Mouse (Mus musculus) cerebellum, adult (tissue): ENCODE data around the gene Polg2.
"Not testable (repeated sequence)": the region's sequence is repeated elsewhere in the genome, so short reads cannot be mapped to it uniquely, and the experiment has no call there.

ENCODE experiments used
- ATAC-seq: cut with Nextera tagmentation; 2 replicates; pipeline ENCODE4 v1.9.2; 2017; ENCODE audit warnings: mild to moderate bottlenecking, moderate library complexity, mixed read lengths; ENCODE audit not compliant: insufficient number of reproducible peaks, low FRiP score, low TSS enrichment

Polg2 gene

DNA sequence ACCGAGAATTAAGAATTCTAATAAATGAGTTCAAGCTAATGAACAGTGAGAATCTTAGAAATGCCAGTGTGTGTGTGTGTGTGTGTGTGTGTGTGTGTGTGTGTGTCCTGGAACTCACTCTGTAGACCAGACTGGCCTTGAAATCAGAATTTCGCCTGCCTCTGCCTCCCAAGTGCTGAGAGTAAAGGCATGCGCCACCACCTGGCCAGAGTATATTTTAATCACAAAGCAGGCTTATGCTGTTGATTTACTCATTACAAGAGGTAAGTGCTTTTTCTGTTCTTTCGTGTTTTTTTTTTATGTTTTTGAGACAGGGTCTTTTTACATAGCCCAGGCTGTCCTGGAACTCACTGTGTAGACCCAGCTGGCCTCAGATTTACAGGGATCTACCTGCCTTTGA is 14.5 kb upstream of the Polg2 start:
- ATAC-seq: no peak

GRCm38 (mm10) chr11:106789649-106790048 is 10.3 kb upstream of the Polg2 start:
- no peak for ATAC-seq

DNA sequence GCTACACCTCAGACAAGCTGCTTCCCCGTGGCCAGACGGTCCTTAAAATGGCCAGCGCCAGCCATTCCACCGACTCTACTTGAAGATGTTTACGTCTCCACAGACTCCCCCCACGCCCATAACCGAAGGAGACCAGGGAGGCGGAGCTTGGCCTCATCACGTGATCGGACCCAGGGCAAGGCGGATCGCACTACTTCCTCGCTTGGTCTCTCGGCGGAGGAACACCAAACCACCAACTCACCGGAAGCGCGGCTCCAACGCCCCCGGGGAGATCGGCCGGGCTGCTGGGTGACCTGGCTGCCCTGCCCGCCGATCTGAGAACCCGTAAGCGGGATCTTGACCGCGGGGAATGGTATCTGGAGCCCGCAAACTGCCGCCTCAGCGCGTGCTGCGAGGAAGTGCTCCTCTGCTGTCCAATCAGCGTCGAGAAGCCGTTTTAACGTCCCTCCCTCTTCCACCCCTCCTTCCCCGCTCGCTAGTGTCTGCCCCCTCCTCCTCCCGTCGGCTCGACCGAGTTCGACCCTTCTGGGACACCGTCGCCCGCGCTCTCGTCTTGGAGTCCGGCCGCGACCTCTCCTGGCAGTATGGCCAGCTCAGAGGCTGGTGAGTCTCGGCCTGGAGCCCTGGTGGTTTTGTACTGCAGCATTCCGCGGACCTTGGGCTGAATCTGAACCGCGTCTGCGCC is 9.6 kb upstream of the Polg2 start, which contains the start of the genes Ddx5 and Cep95:
Gene Ddx5, minus strand, starts transcription at position 411 of the 685 bp plus-strand sequence.
Gene Cep95, plus strand, starts transcription at position 478 of the 685 bp plus-strand sequence.
- ATAC-seq: peak; percentile 86

DNA sequence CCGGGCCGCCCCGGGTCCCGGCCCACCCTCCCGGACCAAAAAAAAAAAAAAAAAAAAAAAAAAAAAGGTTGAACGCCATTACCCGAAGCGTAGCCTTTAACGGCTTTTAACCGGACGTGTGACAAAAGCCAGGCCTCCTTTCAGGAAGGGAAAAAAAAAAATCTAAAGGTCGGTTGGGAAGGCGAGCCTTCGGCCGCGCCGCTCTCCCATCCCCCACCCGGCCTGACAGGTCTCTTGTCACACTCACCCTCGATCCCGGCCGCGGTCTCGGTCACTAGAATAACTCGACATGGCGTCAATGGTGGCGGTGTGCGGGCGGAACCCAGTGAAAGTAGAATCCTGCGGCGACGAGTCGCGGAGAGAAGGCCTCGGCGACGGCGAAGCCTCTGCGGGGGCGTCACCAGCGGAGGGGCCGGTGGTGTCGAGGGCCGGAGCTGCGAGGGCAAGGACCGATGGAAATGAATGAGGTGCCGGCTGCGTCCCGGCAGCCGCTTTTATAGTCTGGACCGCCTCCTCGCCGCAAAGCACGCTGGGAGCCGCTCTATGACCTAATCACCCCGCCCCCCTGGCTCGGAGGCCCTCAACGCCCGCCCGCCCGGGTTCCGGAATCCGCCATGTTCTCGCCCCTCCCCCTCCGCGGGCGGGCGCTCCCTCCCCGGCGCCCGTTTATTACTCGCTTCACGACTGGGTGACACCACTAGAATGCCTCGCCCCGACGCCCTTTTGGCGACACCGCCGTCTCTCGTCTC is 8.9 kb upstream of the Polg2 start:
- peak; percentile 49 for ATAC-seq

DNA sequence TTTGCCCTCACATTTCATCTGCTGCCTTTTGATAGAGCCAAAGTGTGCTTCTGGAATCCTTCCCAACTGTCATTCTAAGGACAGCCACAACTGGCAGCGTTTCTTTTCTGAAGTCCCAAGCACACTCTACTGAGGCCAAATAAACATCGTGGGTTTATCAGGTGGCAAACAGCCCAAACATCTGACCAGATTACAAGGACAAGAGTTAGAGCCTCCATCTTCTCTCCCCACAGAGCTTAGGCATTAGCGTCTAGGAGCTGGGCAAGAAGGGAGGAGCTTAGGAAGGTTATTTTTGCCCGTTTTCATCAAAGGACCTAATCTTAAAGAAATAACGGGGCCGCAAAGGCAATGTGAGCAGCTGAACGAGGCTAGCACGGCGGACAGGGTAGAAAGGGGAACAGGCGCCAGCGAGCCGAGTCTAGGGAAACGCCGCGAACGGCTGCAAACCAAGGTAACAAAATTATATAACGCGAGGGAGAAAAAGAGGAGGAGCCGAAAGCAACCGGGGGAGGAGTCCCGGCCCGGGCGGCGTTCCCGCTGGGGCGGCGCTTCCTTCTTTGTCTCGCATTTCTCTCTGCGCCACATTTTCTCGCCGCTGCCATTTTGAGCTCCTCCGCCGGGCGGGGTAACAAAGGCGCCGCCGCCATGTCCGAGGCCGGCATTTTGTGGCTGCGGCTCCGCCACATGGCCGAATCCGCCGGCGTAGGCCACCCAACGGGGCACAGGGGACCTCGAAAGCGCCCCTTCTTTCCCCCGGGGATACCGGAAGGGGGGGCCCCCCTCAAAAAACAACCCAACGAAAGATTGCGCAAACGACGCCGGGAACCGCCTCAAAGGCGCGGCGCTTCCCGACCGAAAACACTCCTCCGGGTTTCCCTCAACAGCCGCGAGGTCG is 8.0 kb upstream of the Polg2 start:
- peak; percentile 17; the same call in 1 of the 2 replicates for ATAC-seq

GRCm38 (mm10) chr11:106785043-106785442 is 5.7 kb upstream of the Polg2 start:
- ATAC-seq: no peak

DNA sequence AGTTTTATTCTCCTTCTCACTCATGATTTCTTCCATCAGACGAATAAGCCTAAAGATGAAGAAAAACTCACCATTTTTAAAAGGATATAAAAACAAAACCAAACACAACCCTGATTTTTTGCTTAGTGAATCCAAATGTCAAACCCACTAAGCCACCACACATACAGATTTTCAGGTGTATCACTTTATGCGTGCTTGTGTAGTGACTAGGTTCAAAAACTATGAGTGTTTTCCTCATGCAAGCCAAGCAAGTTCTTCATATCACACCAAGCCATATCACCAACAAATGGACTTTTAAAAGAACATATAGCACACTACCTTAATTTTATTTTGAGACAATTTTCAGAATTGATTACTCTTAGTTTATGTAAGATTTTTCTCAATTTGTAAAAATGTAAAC is 5.1 kb upstream of the Polg2 start:
- ATAC-seq: no peak

- no peak for ATAC-seq
Observed at GRCm38 (mm10) chr11:106782841-106783764, 3.8 kb upstream of the Polg2 start.

DNA sequence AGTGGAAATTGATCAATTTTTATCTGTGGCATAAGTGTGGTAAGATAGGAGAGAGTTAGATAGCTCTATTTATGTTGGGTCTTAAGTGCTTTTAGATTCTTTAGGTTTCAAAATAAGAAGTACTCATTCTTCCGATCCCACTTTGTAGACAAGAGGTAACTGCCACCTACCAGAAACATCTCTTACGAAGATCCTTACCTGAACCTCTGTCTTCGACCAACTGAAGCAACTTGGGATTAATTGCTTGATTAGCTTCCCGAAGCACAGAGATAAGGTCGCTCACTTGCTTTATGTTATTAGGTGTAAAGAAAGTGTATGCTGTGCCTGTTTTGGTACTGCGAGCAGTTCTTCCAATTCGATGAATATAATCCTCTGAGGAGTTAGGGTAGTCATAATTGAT is 2.9 kb upstream of the Polg2 start:
- not testable (repeated sequence) for ATAC-seq

DNA sequence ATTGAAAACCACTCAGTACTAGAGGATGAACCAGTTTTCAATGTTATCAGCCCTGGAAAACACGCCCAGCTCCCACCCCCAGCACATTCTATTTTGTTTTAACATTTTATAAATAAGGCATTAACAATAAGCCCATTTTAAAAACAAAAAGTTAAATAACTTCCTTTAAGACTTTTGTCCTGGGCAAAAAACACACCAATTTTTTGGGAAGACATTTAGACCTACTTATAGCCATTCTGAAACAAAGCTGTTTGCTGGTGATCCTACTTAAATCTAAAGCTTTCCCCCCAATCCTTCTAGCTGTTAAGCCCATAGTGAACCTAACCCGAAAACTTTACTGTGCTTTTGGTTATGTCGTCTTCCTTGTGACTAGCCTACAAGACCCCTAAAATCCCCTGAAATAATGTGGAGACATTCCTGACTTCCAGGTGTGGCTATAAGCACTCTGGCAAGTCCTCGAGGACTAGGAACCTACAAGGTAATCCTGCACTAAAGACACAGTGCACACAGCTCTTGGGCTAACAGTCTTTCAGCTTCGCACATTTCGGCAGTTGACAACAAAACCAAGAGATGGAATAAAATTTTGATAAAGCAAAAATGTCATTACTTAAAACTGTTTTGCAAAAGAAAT is 1.4 kb upstream of the Polg2 start:
- no peak for ATAC-seq

DNA sequence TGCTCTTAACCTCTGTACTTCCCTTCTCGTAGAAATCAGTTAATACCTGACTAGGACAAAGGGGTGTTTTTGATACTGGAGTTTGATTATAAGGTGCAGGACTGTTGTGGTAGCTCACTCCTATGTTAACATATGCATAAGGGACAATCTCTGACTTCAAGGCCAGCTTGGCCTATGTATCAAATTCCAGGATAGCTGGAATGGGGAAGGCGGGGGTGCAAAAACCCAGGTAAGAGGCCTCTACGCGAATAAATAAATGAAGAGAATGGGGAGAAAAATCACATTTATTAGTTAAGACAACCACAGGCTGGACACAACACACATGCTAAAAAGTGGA is 720 bp upstream of the Polg2 start:
- ATAC-seq: no peak

DNA sequence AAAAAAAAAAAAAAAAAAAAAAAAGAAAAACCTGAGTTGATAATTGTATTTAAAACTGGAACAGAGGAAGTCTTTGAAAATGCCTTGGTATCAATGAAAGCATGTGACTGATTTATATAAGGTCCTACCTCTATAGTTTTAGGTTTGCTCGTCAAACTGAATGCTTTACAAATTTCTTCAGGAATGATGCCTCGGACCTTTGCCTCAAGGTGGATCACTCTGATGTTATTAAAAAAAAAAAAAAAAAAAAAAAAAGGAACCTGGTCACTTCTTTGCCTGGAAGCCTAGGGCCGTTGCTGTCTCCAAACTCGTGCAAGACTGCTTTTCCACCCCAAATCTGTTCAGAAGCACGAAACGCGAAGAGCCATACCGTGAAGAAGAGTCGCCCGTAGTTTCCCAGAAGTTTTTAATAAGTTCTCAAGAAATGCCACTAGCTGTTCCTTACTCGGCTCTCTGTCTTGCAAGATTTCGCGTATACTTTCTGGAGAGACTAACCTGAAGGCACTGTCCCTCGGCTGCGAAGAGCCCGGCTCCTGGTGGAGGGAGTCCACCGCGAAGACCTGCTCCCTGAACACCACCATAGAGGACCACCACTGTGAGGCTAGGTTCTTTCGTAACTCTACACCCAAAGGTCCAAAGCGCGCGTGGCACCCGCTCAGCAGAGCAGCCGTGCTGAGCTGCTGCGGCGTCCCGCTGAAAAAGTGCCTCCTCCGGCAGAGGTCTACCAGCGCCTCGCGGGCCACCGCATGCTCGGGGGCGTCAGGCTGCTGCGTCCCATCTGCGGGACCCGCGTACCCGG is 549 bp downstream of the Polg2 start:
- ATAC-seq: peak; percentile 53; the same call in 1 of the 2 replicates

- ATAC-seq: no peak
Observed at GRCm38 (mm10) chr11:106778132-106778531, 1.2 kb downstream of the Polg2 start.

- ATAC-seq: no peak
Observed at GRCm38 (mm10) chr11:106777395-106777794, 1.9 kb downstream of the Polg2 start.

GRCm38 (mm10) chr11:106776960-106777359 is 2.4 kb downstream of the Polg2 start:
- ATAC-seq: no peak

DNA sequence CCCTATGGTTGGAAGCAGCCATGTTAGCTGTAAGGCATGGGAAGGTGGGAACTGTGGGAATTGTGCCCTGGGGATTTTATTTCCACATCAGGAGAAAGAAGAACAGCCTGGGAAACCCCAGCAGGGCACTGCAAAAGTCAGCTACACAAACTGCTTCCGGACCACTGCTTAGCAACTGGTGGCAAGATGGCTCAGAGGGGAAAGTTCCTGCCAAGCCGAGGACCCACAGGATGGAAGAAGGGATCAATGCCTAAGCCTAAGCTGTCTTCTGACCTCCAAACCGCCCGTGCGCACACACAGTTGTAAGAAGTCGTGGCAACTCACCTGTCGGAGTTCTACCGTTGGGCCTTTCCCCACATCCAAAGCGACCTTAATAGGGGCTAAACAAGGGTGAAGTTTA is 6.3 kb downstream of the Polg2 start:
- ATAC-seq: no peak

DNA sequence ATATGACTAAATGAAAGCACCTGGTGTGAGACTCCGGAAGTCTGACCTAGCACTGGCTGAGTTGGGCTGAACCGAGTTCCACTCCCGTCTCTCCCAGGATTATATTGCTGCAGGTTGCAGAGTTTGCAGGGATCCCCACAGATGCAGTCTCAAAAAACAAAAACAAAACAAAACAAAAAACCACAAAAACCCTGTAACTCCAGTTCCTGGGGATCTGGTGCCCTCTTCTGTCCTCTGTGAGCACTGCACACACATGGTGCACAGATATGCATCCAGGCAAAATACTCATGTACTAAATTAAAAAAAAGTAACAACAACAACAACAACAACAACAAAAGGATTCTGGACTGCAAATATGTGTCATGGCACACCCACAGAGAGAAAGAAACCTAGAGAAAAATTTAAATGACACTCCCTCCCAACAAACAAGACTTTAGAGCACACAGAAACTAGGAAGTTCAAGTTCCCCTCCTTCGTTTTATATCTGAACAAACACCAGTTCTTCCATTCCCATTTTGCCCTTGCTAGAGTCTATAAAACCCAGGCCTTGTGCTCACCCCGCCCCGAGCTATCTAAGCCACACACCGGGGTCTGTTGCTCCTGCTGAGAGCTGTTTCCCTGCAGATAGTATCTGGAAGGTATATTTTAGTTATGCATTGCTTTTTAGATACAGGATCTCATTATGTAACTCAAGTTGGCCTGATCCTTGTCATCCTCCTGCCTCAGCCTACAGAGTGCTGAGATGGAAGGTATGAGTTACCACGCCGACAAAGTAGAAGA is 9.0 kb downstream of the Polg2 start:
- ATAC-seq: no peak

DNA sequence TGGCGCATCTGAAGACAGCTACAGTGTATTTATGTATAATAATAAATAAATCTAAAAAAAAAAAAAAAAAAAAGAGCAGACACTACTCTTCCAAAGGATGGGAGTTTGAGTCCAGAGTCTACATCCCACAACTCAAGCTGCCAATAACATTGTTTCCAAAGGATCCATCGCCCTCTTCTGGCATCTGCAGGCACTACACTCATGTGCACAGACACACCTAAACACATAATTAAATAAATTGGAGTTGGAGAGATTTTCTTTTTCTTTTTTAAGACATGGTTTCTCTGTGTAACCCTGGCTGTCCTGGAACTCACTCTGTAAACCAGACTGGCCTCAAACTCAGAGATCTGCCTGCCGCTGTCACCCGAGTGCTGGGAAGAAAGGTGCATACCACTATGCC is 11.8 kb downstream of the Polg2 start:
- no peak for ATAC-seq
